Mouse (Mus musculus): Measurements from ENCODE around the gene Csrnp1. TPM values are rescaled to one million over a fixed set of nuclear protein-coding genes. Genes with fewer than 3 reads are reported as not detected.

Csrnp1 gene
- polyA plus RNA-seq, 1 experiment from 2014 or later = 1.6 TPM

- no peak overlapping the region for H3K4me3 ChIP-seq (ENCODE audit: low read depth, low read length)
- ATAC-seq (replicated peaks; ENCODE audit: low FRiP score) = no peak
- H3K9ac ChIP-seq (ENCODE audit: low read length) = no peak overlapping the region
- H3K27ac ChIP-seq (ENCODE audit: low read depth, low read length) = no peak overlapping the region
- peaks cover 14% of the 10 kb centered on the region; the same call in 1 of the 2 replicates for H3K36me3 ChIP-seq (ENCODE audit: control insufficient read depth, insufficient read depth, low read length)
- no peaks in the 10 kb centered on the region for H3K9me3 ChIP-seq (ENCODE audit: control insufficient read depth, low read length)
- H3K4me2 ChIP-seq (ENCODE audit: low read depth, low read length, severe bottlenecking) = no peak overlapping the region
- DNase-seq (ENCODE audit: low spot score) = no peak
- H3K4me1 ChIP-seq (replicated peaks; ENCODE audit: control insufficient read depth, insufficient read depth, low read length) = no peaks in the 10 kb centered on the region
- H3K27me3 ChIP-seq (ENCODE audit: control insufficient read depth, insufficient read depth, low read length) = no peaks in the 10 kb centered on the region
- WGBS = 93% methylated on average over 4 of the region's 4 CpGs
Measured at GRCm38 (mm10) chr9:119923462-119923861, 61.0 kb downstream of the Csrnp1 start.

Other genes with a start within 250 kb of the Csrnp1 start
- gene Scn11a, start 159.2 kb downstream of the Csrnp1 start, polyA plus RNA-seq (2014; fragmentation: Nextera tagmentation; extraction: Ambion mirVana) = 1.1 and 1.5 TPM in 2 replicates
- gene Wdr48, start 89.8 kb downstream of the Csrnp1 start, polyA plus RNA-seq (2014; fragmentation: Nextera tagmentation; extraction: Ambion mirVana) = 60.7 and 67.0 TPM in 2 replicates
- 19.3 and 25.7 TPM in 2 replicates for gene Gorasp1, start 47.1 kb downstream of the Csrnp1 start, polyA plus RNA-seq (2014; fragmentation: Nextera tagmentation; extraction: Ambion mirVana)
- gene Ttc21a, start 47.1 kb downstream of the Csrnp1 start, polyA plus RNA-seq (2014; fragmentation: Nextera tagmentation; extraction: Ambion mirVana) = 0.11 and 0.33 TPM in 2 replicates
- not detected in 2 replicates for gene Xirp1, start 38.9 kb upstream of the Csrnp1 start, polyA plus RNA-seq (2014; fragmentation: Nextera tagmentation; extraction: Ambion mirVana)
- gene Cx3cr1, start 85.2 kb upstream of the Csrnp1 start, polyA plus RNA-seq (2014; fragmentation: Nextera tagmentation; extraction: Ambion mirVana) = 3.7 and 3.9 TPM in 2 replicates
- not detected in 2 replicates for gene Ccr8, start 107.5 kb upstream of the Csrnp1 start, polyA plus RNA-seq (2014; fragmentation: Nextera tagmentation; extraction: Ambion mirVana)
- 33.7 and 38.1 TPM in 2 replicates for gene Slc25a38, start 125.7 kb upstream of the Csrnp1 start, polyA plus RNA-seq (2014; fragmentation: Nextera tagmentation; extraction: Ambion mirVana)
- 1,443 and 1,598 TPM in 2 replicates for gene Rpsa, start 143.0 kb upstream of the Csrnp1 start, polyA plus RNA-seq (2014; fragmentation: Nextera tagmentation; extraction: Ambion mirVana)
- gene Mobp, start 165.0 kb upstream of the Csrnp1 start, polyA plus RNA-seq (2014; fragmentation: Nextera tagmentation; extraction: Ambion mirVana) = 1.9 and 3.2 TPM in 2 replicates

Data from forebrain, embryonic 11.5 days (tissue).